Mouse (Mus musculus) kidney, postnatal 0 days (tissue): ENCODE results near the gene Tnfaip8l3. TPM values are rescaled to one million over a fixed set of nuclear protein-coding genes. Genes with fewer than 3 reads are reported as not detected.
A peak's percentile ranks its signal among the peaks of the same experiment; 100 is the strongest.

Experiments
- ATAC-seq: fragments of 200-750 bp; cut with Nextera tagmentation; replicated peaks from 2 replicates; pipeline ENCODE4 v1.8.0; 2017; ENCODE audit warnings: low read depth, moderate number of reproducible peaks, moderate TSS enrichment, moderate library complexity; ENCODE audit not compliant: low FRiP score
- DNase-seq: peaks from one replicate; pipeline ENCODE4 v3.0.0-alpha.2; 2016; ENCODE audit warnings: low spot score
- H3K27ac ChIP-seq: fragments of 300-500 bp; sonication (generic); 2 replicates; pipeline ENCODE4 v1.5.1; 2014; ENCODE audit warnings: mild to moderate bottlenecking
- H3K27me3 ChIP-seq: fragments of 300-500 bp; sonication (generic); 2 replicates; pipeline ENCODE4 v1.6.1; 2014; ENCODE audit warnings: low read length, mixed read lengths; ENCODE audit not compliant: insufficient read depth
- H3K36me3 ChIP-seq: fragments of 300-500 bp; sonication (generic); 2 replicates; pipeline ENCODE4 v1.6.1; 2014; ENCODE audit warnings: low read length, mixed read lengths; ENCODE audit not compliant: insufficient read depth
- H3K4me1 ChIP-seq: fragments of 300-500 bp; sonication (generic); replicated peaks from 2 replicates; pipeline ENCODE4 v1.6.1; 2014; ENCODE audit warnings: antibody characterized with exemption, low read length, mixed read lengths; ENCODE audit not compliant: insufficient read depth
- H3K4me2 ChIP-seq: fragments of 300-500 bp; sonication (generic); 2 replicates; pipeline ENCODE4 v1.6.1; 2014; ENCODE audit warnings: mild to moderate bottlenecking, low read length, moderate library complexity, mixed read lengths
- H3K4me3 ChIP-seq: fragments of 300-500 bp; sonication (generic); replicated peaks from 2 replicates; pipeline ENCODE4 v1.5.1; 2014; ENCODE audit warnings: low read depth, low read length
- H3K9ac ChIP-seq: fragments of 300-500 bp; sonication (generic); 2 replicates; pipeline ENCODE4 v1.6.1; 2014; ENCODE audit warnings: low read depth, low read length
- H3K9me3 ChIP-seq: fragments of 300-500 bp; sonication (generic); replicated peaks from 2 replicates; pipeline ENCODE4 v1.6.1; 2016; ENCODE audit warnings: low read length, inconsistent platforms, mixed read lengths
- CTCF ChIP-seq: IDR thresholded peaks from 2 replicates; pipeline ENCODE4 v1.5.1; 2016; ENCODE audit warnings: antibody characterized with exemption, low read depth, mild to moderate bottlenecking, moderate library complexity
- WGBS: fragments of 180-500 bp; shearing (Covaris S2); extraction: QIAGEN DNeasy Blood & Tissue Kit; methylation state at CpG from one replicate; pipeline ENCODE4 v1.1.7; 2014; 5-methylcytosine and 5-hydroxymethylcytosine counted together
- polyA plus RNA-seq: library from polyadenylated mRNA; unstranded; fragments of >200 nt; fragmentation: Nextera tagmentation; extraction: Ambion mirVana; gene quantifications from 2 replicates; pipeline ENCODE4 v1.2.1, GENCODE M21; 2015

The Tnfaip8l3 gene
- polyA plus RNA-seq, 1 experiment from 2014 or later: 0.30 TPM

DNA sequence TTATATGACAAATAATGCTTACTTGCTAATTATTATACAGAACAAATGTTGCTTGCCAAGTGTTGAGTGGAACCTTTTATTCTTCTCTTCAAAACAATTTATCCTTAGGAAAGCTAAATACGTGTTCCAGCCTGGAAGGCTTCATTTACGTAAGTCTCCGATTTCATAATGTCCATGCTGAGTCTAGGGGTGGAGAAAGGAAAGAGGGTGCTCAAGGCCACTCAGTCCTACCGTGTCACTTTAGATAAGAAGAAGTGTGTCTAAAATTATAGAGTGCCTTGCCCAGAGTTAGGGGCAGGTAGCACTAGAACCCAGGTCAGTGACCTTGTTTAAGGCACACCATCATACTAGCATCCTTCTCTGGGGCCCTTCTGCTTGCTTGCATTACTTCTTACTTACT lies 5.5 kb upstream of the Tnfaip8l3 start:
- no peaks in the 10 kb centered on the region for H3K4me1 ChIP-seq
- 78% methylated on average over 4 of the region's 4 CpGs for WGBS
- no peak for TF ChIP-seq CTCF
- no peak overlapping the region for H3K27ac ChIP-seq
- DNase-seq: no peak
- no peak overlapping the region for H3K9ac ChIP-seq
- no peaks in the 10 kb centered on the region for H3K9me3 ChIP-seq
- no peak overlapping the region for H3K4me3 ChIP-seq
- H3K36me3 ChIP-seq: no peaks in the 10 kb centered on the region
- no peak for ATAC-seq
- H3K27me3 ChIP-seq: no peaks in the 10 kb centered on the region; the same call in 1 of the 2 replicates
- no peak overlapping the region for H3K4me2 ChIP-seq

DNA sequence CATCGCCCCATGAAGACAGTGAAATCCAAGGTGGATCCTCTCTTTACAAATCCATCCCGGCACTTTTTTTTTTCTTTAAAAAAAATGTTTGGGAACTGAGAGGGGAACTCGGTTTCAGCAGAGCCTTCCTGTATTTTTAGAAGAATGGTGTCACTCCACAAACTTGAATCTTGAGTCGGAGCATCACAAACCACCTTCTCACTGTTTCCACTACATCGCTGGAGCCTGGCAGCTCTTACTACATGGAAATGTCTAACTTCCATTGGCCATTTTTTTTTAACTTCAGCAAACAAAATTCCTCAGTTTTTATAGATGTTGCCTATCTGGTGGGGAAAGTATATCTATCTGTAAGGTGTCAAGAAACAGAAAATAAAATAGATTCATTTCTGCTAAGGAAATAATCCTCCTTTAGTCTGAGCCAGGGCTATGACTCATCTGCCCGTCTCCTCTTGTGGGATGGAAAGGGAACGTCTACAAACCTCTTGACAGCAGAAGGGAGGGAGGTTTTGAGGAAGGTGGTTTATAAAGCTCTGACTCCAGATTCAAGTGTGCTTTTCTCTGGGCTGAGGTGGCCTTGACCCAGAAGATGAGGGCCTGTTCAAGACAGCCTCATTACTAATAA lies 3.4 kb upstream of the Tnfaip8l3 start:
- no peak for ATAC-seq

DNA sequence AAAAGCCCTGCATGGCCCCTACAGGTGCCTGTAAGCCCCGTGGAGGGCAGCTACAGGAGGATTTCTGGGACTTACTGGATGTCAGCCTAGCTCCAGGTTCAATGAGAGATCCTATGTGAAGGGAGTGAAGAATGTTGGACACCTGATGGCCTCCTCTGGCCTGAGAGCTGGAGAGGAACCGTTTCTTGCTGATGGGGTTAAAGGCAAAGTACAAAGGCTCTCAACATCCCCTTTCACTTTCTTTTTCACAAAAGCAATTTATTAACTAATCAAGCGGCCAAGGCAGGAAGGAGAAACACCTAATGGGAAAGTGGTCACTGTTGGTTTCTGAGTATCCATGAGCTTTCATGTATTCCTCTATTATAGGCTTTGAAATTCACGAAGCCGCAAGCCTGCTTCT lies 1.0 kb upstream of the Tnfaip8l3 start:
- H3K4me2 ChIP-seq: peak overlapping the region; percentile 97
- DNase-seq: no peak
- peaks cover 8% of the 10 kb centered on the region; the same call in 1 of the 2 replicates for H3K27me3 ChIP-seq
- WGBS: 42% methylated on average over 5 of the region's 5 CpGs
- H3K9me3 ChIP-seq: no peaks in the 10 kb centered on the region
- no peak for TF ChIP-seq CTCF
- peak overlapping the region; percentile 55; the same call in 1 of the 2 replicates for H3K9ac ChIP-seq
- peak overlapping the region; percentile 52 for H3K4me3 ChIP-seq
- H3K27ac ChIP-seq: no peak overlapping the region
- H3K36me3 ChIP-seq: no peaks in the 10 kb centered on the region
- H3K4me1 ChIP-seq: no peaks in the 10 kb centered on the region
- no peak for ATAC-seq

More for the DNA sequence above, 3.4 kb upstream of the Tnfaip8l3 start:
- H3K27me3 ChIP-seq: peaks cover 8% of the 10 kb centered on the region; the same call in 1 of the 2 replicates
- no peak for DNase-seq
- H3K4me3 ChIP-seq: no peak overlapping the region
- no peaks in the 10 kb centered on the region for H3K36me3 ChIP-seq
- H3K9me3 ChIP-seq: no peaks in the 10 kb centered on the region
- no peak for TF ChIP-seq CTCF
- no peak overlapping the region for H3K4me2 ChIP-seq
- 70% methylated on average over 7 of the region's 7 CpGs for WGBS
- no peaks in the 10 kb centered on the region for H3K4me1 ChIP-seq
- H3K9ac ChIP-seq: no peak overlapping the region
- H3K27ac ChIP-seq: no peak overlapping the region

- H3K9ac ChIP-seq: peak overlapping the region; percentile 55
- H3K27me3 ChIP-seq: peaks cover 8% of the 10 kb centered on the region; the same call in 1 of the 2 replicates
- peak overlapping the region; percentile 97 for H3K4me2 ChIP-seq
- H3K4me3 ChIP-seq: peak overlapping the region; percentile 52
- no peak overlapping the region for H3K27ac ChIP-seq
- ATAC-seq (peak; percentile 83), DNase-seq (peak; percentile 44)
- no peaks in the 10 kb centered on the region for H3K4me1 ChIP-seq
- no peak for TF ChIP-seq CTCF
- WGBS: 2% methylated on average over 11 of the region's 11 CpGs
- H3K36me3 ChIP-seq: no peaks in the 10 kb centered on the region
- no peaks in the 10 kb centered on the region for H3K9me3 ChIP-seq
Observed at GRCm38 (mm10) chr9:54068777-54069176, 589 bp upstream of the Tnfaip8l3 start.

DNA sequence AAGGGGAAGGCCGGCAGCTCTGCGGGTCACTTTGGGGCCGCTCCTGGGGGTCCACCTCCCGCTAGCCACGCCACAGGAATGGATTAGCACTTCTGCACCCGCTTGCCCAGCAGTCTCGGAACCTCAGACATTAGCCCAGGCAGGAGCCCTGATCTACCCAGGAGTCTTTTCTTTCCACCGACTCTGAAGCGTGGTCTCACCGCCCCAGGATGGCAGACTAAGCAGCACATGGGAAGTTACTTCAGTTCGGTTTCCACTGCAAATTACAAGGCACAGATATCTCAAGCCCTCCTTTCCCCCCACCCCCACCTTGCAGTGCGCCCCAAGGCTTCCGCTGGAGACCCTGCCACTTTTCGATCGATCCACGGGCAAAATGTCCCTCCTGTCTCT lies 551 bp downstream of the Tnfaip8l3 start:
- no peak for ATAC-seq
- WGBS: 4% methylated on average over 16 of the region's 16 CpGs
- H3K9ac ChIP-seq: peak overlapping the region; percentile 55

GRCm38 (mm10) chr9:54064836-54065235 lies 3.4 kb downstream of the Tnfaip8l3 start:
- 47% methylated on average over 3 of the region's 3 CpGs for WGBS
- Histone ChIP-seq H3K27ac (no peak overlapping the region), H3K4me3 (no peak overlapping the region), H3K9me3 (no peaks in the 10 kb centered on the region), H3K27me3 (peaks cover 8% of the 10 kb centered on the region; the same call in 1 of the 2 replicates), H3K4me2 (no peak overlapping the region), H3K4me1 (no peaks in the 10 kb centered on the region), H3K9ac (no peak overlapping the region), H3K36me3 (no peaks in the 10 kb centered on the region)
- TF ChIP-seq CTCF: no peak
- ATAC-seq (no peak), DNase-seq (no peak)

More for the DNA sequence above, 551 bp downstream of the Tnfaip8l3 start:
- no peaks in the 10 kb centered on the region for H3K9me3 ChIP-seq
- no peak overlapping the region for H3K27ac ChIP-seq
- H3K4me2 ChIP-seq: peak overlapping the region; percentile 97
- H3K4me1 ChIP-seq: no peaks in the 10 kb centered on the region
- H3K27me3 ChIP-seq: peaks cover 8% of the 10 kb centered on the region; the same call in 1 of the 2 replicates
- no peaks in the 10 kb centered on the region for H3K36me3 ChIP-seq
- TF ChIP-seq CTCF: no peak
- peak; percentile 5 for DNase-seq
- H3K4me3 ChIP-seq: peak overlapping the region; percentile 52
